Mouse (Mus musculus): Measurements from ENCODE around the gene Eif3b. TPM values are rescaled to one million over a fixed set of nuclear protein-coding genes. Genes with fewer than 3 reads are reported as not detected.
A peak's percentile ranks its signal among the peaks of the same experiment; 100 is the strongest.

Eif3b gene
- polyA plus RNA-seq, 2 experiments: 119 to 145 TPM

- H3K9ac ChIP-seq (ENCODE audit: low read depth, low read length, severe bottlenecking): no peak overlapping the region
- ATAC-seq (ENCODE audit: low FRiP score, low read depth) (no peak), DNase-seq (ENCODE audit: low spot score) (no peak)
- 94% methylated on average over 6 of the region's 6 CpGs for WGBS
- no peak overlapping the region for H3K4me3 ChIP-seq (replicated peaks; ENCODE audit: low read length)
- H3K4me2 ChIP-seq (replicated peaks; ENCODE audit: low read depth, low read length, severe bottlenecking): no peak overlapping the region
- TF ChIP-seq POLR2A (IDR thresholded peaks at IDR 0.05; ENCODE audit: borderline replicate concordance, extremely low read depth, insufficient read depth, insufficient read length): no peak
- H3K27ac ChIP-seq (replicated peaks; ENCODE audit: low read depth, low read length): no peak overlapping the region
- H3K36me3 ChIP-seq (ENCODE audit: control insufficient read depth, insufficient read depth, low read length): no peaks in the 10 kb centered on the region
- H3K9me3 ChIP-seq (ENCODE audit: control insufficient read depth, low read length): no peaks in the 10 kb centered on the region
- peaks cover 4% of the 10 kb centered on the region for H3K4me1 ChIP-seq (ENCODE audit: control insufficient read depth, insufficient read depth, low read length)
- H3K27me3 ChIP-seq (ENCODE audit: control insufficient read depth, insufficient read depth, low read length): no peaks in the 10 kb centered on the region
These were observed 36.4 kb upstream of the Eif3b start for GRCm38 (mm10) chr5:140382688-140383087.

GRCm38 (mm10) chr5:140383559-140383958 lies 35.6 kb upstream of the Eif3b start:
- Histone ChIP-seq H3K4me2 (replicated peaks; ENCODE audit: low read depth, low read length, severe bottlenecking) (no peak overlapping the region), H3K27ac (replicated peaks; ENCODE audit: low read depth, low read length) (peak overlapping the region; percentile 67), H3K4me3 (replicated peaks; ENCODE audit: low read length) (no peak overlapping the region), H3K4me1 (ENCODE audit: control insufficient read depth, insufficient read depth, low read length) (peaks cover 12% of the 10 kb centered on the region), H3K36me3 (ENCODE audit: control insufficient read depth, insufficient read depth, low read length) (no peaks in the 10 kb centered on the region), H3K9me3 (ENCODE audit: control insufficient read depth, low read length) (no peaks in the 10 kb centered on the region), H3K9ac (ENCODE audit: low read depth, low read length, severe bottlenecking) (no peak overlapping the region; the same call in 1 of the 2 replicates), H3K27me3 (ENCODE audit: control insufficient read depth, insufficient read depth, low read length) (no peaks in the 10 kb centered on the region)
- ATAC-seq (ENCODE audit: low FRiP score, low read depth) (peak; percentile 60), DNase-seq (ENCODE audit: low spot score) (peak; percentile 39)
- 24% methylated on average over 7 of the region's 7 CpGs for WGBS
- TF ChIP-seq POLR2A (IDR thresholded peaks at IDR 0.05; ENCODE audit: borderline replicate concordance, extremely low read depth, insufficient read depth, insufficient read length): no peak

- H3K36me3 ChIP-seq (ENCODE audit: control insufficient read depth, insufficient read depth, low read length): no peaks in the 10 kb centered on the region
- H3K4me3 ChIP-seq (replicated peaks; ENCODE audit: low read length): no peak overlapping the region
- no peak for ATAC-seq (ENCODE audit: low FRiP score, low read depth)
- H3K4me2 ChIP-seq (replicated peaks; ENCODE audit: low read depth, low read length, severe bottlenecking): no peak overlapping the region
- H3K9ac ChIP-seq (ENCODE audit: low read depth, low read length, severe bottlenecking): no peak overlapping the region
- peaks cover 13% of the 10 kb centered on the region for H3K4me1 ChIP-seq (ENCODE audit: control insufficient read depth, insufficient read depth, low read length)
- H3K27ac ChIP-seq (replicated peaks; ENCODE audit: low read depth, low read length): peak overlapping the region; percentile 67; the same call in 1 of the 2 replicates
- DNase-seq (ENCODE audit: low spot score): no peak
- no peaks in the 10 kb centered on the region for H3K27me3 ChIP-seq (ENCODE audit: control insufficient read depth, insufficient read depth, low read length)
- TF ChIP-seq POLR2A (IDR thresholded peaks at IDR 0.05; ENCODE audit: borderline replicate concordance, extremely low read depth, insufficient read depth, insufficient read length): no peak
- no peaks in the 10 kb centered on the region for H3K9me3 ChIP-seq (ENCODE audit: control insufficient read depth, low read length)
- WGBS: 87% methylated on average over 1 of the region's 1 CpGs
These were observed 34.7 kb upstream of the Eif3b start for GRCm38 (mm10) chr5:140384462-140384861.

- DNase-seq (ENCODE audit: low spot score) (no peak), ATAC-seq (ENCODE audit: low FRiP score, low read depth) (no peak)
- H3K4me3 ChIP-seq (replicated peaks; ENCODE audit: low read length): no peak overlapping the region
- 88% methylated on average over 7 of the region's 7 CpGs for WGBS
- no peaks in the 10 kb centered on the region for H3K36me3 ChIP-seq (ENCODE audit: control insufficient read depth, insufficient read depth, low read length)
- no peak overlapping the region for H3K27ac ChIP-seq (replicated peaks; ENCODE audit: low read depth, low read length)
- no peaks in the 10 kb centered on the region for H3K27me3 ChIP-seq (ENCODE audit: control insufficient read depth, insufficient read depth, low read length)
- peaks cover 13% of the 10 kb centered on the region for H3K4me1 ChIP-seq (ENCODE audit: control insufficient read depth, insufficient read depth, low read length)
- H3K9ac ChIP-seq (ENCODE audit: low read depth, low read length, severe bottlenecking): no peak overlapping the region
- no peak overlapping the region for H3K4me2 ChIP-seq (replicated peaks; ENCODE audit: low read depth, low read length, severe bottlenecking)
- H3K9me3 ChIP-seq (ENCODE audit: control insufficient read depth, low read length): no peaks in the 10 kb centered on the region
- TF ChIP-seq POLR2A (IDR thresholded peaks at IDR 0.05; ENCODE audit: borderline replicate concordance, extremely low read depth, insufficient read depth, insufficient read length): no peak
These were observed 31.9 kb upstream of the Eif3b start for GRCm38 (mm10) chr5:140387236-140387635.

GRCm38 (mm10) chr5:140387816-140388510 lies 31.2 kb upstream of the Eif3b start:
- Histone ChIP-seq H3K27me3 (ENCODE audit: control insufficient read depth, insufficient read depth, low read length) (no peaks in the 10 kb centered on the region), H3K27ac (replicated peaks; ENCODE audit: low read depth, low read length) (no peak overlapping the region)

More at GRCm38 (mm10) chr5:140387816-140388510, 31.2 kb upstream of the Eif3b start:
- no peaks in the 10 kb centered on the region for H3K9me3 ChIP-seq (ENCODE audit: control insufficient read depth, low read length)
- H3K36me3 ChIP-seq (ENCODE audit: control insufficient read depth, insufficient read depth, low read length): no peaks in the 10 kb centered on the region
- no peak for ATAC-seq (ENCODE audit: low FRiP score, low read depth)
- H3K4me1 ChIP-seq (ENCODE audit: control insufficient read depth, insufficient read depth, low read length): peaks cover 13% of the 10 kb centered on the region
- peak overlapping the region; percentile 69 for H3K4me3 ChIP-seq (replicated peaks; ENCODE audit: low read length)
- peak overlapping the region; percentile 63 for H3K9ac ChIP-seq (ENCODE audit: low read depth, low read length, severe bottlenecking)
- H3K4me2 ChIP-seq (replicated peaks; ENCODE audit: low read depth, low read length, severe bottlenecking): peak overlapping the region; percentile 96
- no peak for DNase-seq (ENCODE audit: low spot score)
- WGBS: 73% methylated on average over 12 of the region's 12 CpGs
- no peak for TF ChIP-seq POLR2A (IDR thresholded peaks at IDR 0.05; ENCODE audit: borderline replicate concordance, extremely low read depth, insufficient read depth, insufficient read length)
